Comparison of ENCODE assay signal across 8 mouse cellular contexts in the genomic region with DNA sequence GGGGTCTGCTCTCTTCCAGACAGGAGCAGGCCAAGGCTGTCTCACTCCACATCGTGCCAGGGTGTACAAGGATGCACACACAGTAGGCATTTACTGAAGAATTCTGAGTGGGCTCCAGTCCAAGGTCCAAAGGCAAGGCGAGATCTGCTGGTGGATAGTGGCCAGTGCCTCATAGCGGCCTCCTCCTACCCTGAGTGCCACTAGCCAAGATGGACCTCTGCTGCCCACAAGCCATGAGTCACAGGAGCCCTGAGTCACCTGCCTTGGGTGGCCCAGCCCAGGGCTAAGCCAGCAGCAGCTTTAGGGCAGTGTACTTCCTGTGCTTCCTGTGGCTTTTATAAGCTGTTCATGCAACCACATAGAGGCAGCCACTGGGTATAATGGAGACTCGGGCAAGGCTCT. TPM values are rescaled to one million over a fixed set of nuclear protein-coding genes. Genes with fewer than 3 reads are reported as not detected.
DNase-seq lines count a peak whose midpoint lies in the region; ATAC-seq and TF ChIP-seq lines count a peak whose summit lies in the region.

No protein-coding gene starts in this region.

- TF ChIP-seq CTCF in intestine, postnatal 0 days (IDR thresholded peaks at IDR 0.05; ENCODE audit: low read depth) = no peak

- DNase-seq in gastrocnemius, postnatal 14 days = peak; percentile 41
- no peak for DNase-seq in gastrocnemius, postnatal 36 days
- peak; percentile 66 for DNase-seq in urinary bladder, postnatal 14 days (ENCODE audit: low spot score)
- no peak for DNase-seq in urinary bladder, adult 2 months (ENCODE audit: low spot score)
- DNase-seq in splenic B cell, adult 2 months (ENCODE audit: low read depth, low spot score) = peak; percentile 47
- DNase-seq in layer of hippocampus, adult 9-10 months (ENCODE audit: low spot score) = no peak

- no peak overlapping the region for H3K9ac ChIP-seq in intestine, postnatal 0 days (ENCODE audit: low read depth, low read length)

- no peaks in the 10 kb centered on the region for H3K9me3 ChIP-seq in intestine, postnatal 0 days (ENCODE audit: control insufficient read depth)

- intact Hi-C loops in gastrocnemius, postnatal 14 days (cut with DNase I; ENCODE audit: low total_unique reads) = no loop called here
- intact Hi-C loops in gastrocnemius, postnatal 36 days (cut with DNase I) = no loop called here

- no peak overlapping the region for H3K4me3 ChIP-seq in intestine, postnatal 0 days (ENCODE audit: low read depth, low read length)

- peaks cover 13% of the 10 kb centered on the region for H3K4me1 ChIP-seq in intestine, postnatal 0 days (replicated peaks; ENCODE audit: control insufficient read depth, insufficient read depth, low read length)

- ATAC-seq in common myeloid progenitor, adult 5-6 weeks (replicated peaks; ENCODE audit: low read depth, poor library complexity, severe bottlenecking) = peak; percentile 66
- peak; percentile 67 for ATAC-seq in intestine, postnatal 0 days

- no peak overlapping the region for H3K27ac ChIP-seq in intestine, postnatal 0 days (ENCODE audit: low read depth, low read length)

- H3K4me2 ChIP-seq in intestine, postnatal 0 days (replicated peaks; ENCODE audit: low read depth) = peak overlapping the region; percentile 94; the same call in 1 of the 2 replicates

- no peaks in the 10 kb centered on the region for H3K36me3 ChIP-seq in intestine, postnatal 0 days (ENCODE audit: control insufficient read depth, insufficient read depth)
- H3K36me3 ChIP-seq in splenic B cell, adult 2 months (ENCODE audit: control insufficient read depth, insufficient read depth, low read length, poor library complexity, severe bottlenecking) = no peaks in the 10 kb centered on the region

- no peaks in the 10 kb centered on the region for H3K27me3 ChIP-seq in intestine, postnatal 0 days (replicated peaks; ENCODE audit: control insufficient read depth, insufficient read depth, low read length)
- H3K27me3 ChIP-seq in splenic B cell, adult 2 months (ENCODE audit: control insufficient read depth, insufficient read depth, low read length, poor library complexity, severe bottlenecking) = no peaks in the 10 kb centered on the region

- 46% methylated on average over 4 of the region's 4 CpGs for WGBS in intestine, postnatal 0 days

RNA-seq across cellular contexts. Expression of gene Card19, which starts 2.3 kb away (rescaled TPM):
- total RNA-seq in gastrocnemius, postnatal 14 days (2021) = 10 to 100 TPM; 48.0 to 48.7 TPM
- 100 to 1,000 TPM in 1 of 2 experiments, 10 to 100 TPM in 1; 88.7 to 103 TPM for total RNA-seq in gastrocnemius, postnatal 36 days (2021)
- polyA plus RNA-seq in urinary bladder, adult 2 months (2012; rRNA removed) = 68.5 and 87.0 TPM in 2 replicates
- 11.0 and 19.1 TPM in 2 replicates for total RNA-seq in common myeloid progenitor, adult 5-6 weeks (2017)
- 105 and 117 TPM in 2 replicates for polyA plus RNA-seq in intestine, postnatal 0 days (2015; fragmentation: Nextera tagmentation; extraction: Ambion mirVana)

RNA-seq across cellular contexts. Expression of gene Ninj1, which starts 26.2 kb away (rescaled TPM):
- total RNA-seq in gastrocnemius, postnatal 14 days (2021) = 10 to 100 TPM; 12.4 to 16.8 TPM
- 10 to 100 TPM; 15.1 to 15.7 TPM for total RNA-seq in gastrocnemius, postnatal 36 days (2021)
- 115 and 126 TPM in 2 replicates for polyA plus RNA-seq in urinary bladder, adult 2 months (2012; rRNA removed)
- total RNA-seq in common myeloid progenitor, adult 5-6 weeks (2017) = 29.3 and 42.7 TPM in 2 replicates
- 108 and 111 TPM in 2 replicates for polyA plus RNA-seq in intestine, postnatal 0 days (2015; fragmentation: Nextera tagmentation; extraction: Ambion mirVana)

RNA-seq across cellular contexts. Expression of gene Susd3, which starts 35.0 kb away (rescaled TPM):
- total RNA-seq in gastrocnemius, postnatal 14 days (2021) = under 1 TPM; 0.16 to 0.51 TPM
- total RNA-seq in gastrocnemius, postnatal 36 days (2021) = under 1 TPM in 1 of 2 experiments, not detected in 1; 0.32 TPM
- 2.6 and 2.8 TPM in 2 replicates for polyA plus RNA-seq in urinary bladder, adult 2 months (2012; rRNA removed)
- total RNA-seq in common myeloid progenitor, adult 5-6 weeks (2017) = 1.4 and 4.2 TPM in 2 replicates
- polyA plus RNA-seq in intestine, postnatal 0 days (2015; fragmentation: Nextera tagmentation; extraction: Ambion mirVana) = 0.65 and 1.3 TPM in 2 replicates

Comparison
In these comparisons a context has a peak if more than half of its experiments do, and no peak if none do; other contexts are left out.
1. DNase-seq: peak in gastrocnemius, postnatal 14 days (single experiment), urinary bladder, postnatal 14 days (single experiment) and splenic B cell, adult 2 months (single experiment); none in gastrocnemius, postnatal 36 days (0 of 2), urinary bladder, adult 2 months (single experiment) and layer of hippocampus, adult 9-10 months (single experiment).